In genomic region chr4:34049571-34050255, GRCm38 (mm10) we compare ENCODE assay signal across 8 mouse cellular contexts. TPM values are rescaled to one million over a fixed set of nuclear protein-coding genes. Genes with fewer than 3 reads are reported as not detected.
DNase-seq lines count a peak whose midpoint lies in the region; ATAC-seq and TF ChIP-seq lines count a peak whose summit lies in the region.

TSS of gene Spaca1 (minus strand) at chr4:34050191.

- TF ChIP-seq EP300 in ES-Bruce4 (IDR thresholded peaks at IDR 0.05; ENCODE audit: insufficient read depth, low read depth, low read length): no peak

- DNase-seq in adrenal gland, postnatal 10 days: peak; percentile 2
- no peak for DNase-seq in adrenal gland, postnatal 14 days
- peak; percentile 15 for DNase-seq in thymus, postnatal 4 days

- no peak within 1 kb of the TSS for H3K27ac ChIP-seq in ES-Bruce4 (ENCODE audit: insufficient read depth, low read length)
- H3K27ac ChIP-seq in embryonic facial prominence, embryonic 12.5 days: 0 out of 2 replicates have a peak within 1 kb of the TSS, but pooled peaks have one; percentile 6
- no peak within 1 kb of the TSS for H3K27ac ChIP-seq in midbrain, embryonic 12.5 days (replicated peaks)

- peak within 1 kb of the TSS; percentile 7; the same call in 1 of the 2 replicates for H3K9ac ChIP-seq in ES-Bruce4 (ENCODE audit: low read depth, poor library complexity, severe bottlenecking)
- H3K9ac ChIP-seq in embryonic facial prominence, embryonic 12.5 days: peak within 1 kb of the TSS; percentile 36; the same call in 1 of the 2 replicates
- H3K9ac ChIP-seq in midbrain, embryonic 12.5 days (replicated peaks): peak within 1 kb of the TSS; percentile 44

- no peak for TF ChIP-seq CTCF in ES-Bruce4 (IDR thresholded peaks at IDR 0.05; ENCODE audit: low read depth, low read length)

- peak within 1 kb of the TSS; percentile 20 for H3K4me3 ChIP-seq in ES-Bruce4 (ENCODE audit: low read depth, low read length)
- H3K4me3 ChIP-seq in embryonic facial prominence, embryonic 12.5 days: peak within 1 kb of the TSS; percentile 27
- H3K4me3 ChIP-seq in midbrain, embryonic 12.5 days: peak within 1 kb of the TSS; percentile 31

- H3K4me1 ChIP-seq in ES-Bruce4 (ENCODE audit: control insufficient read depth, insufficient read depth, low read length): no peaks in the 10 kb centered on the region
- no peaks in the 10 kb centered on the region for H3K4me1 ChIP-seq in embryonic facial prominence, embryonic 12.5 days
- H3K4me1 ChIP-seq in midbrain, embryonic 12.5 days: no peaks in the 10 kb centered on the region

- peak within 1 kb of the TSS; percentile 56 for H3K4me2 ChIP-seq in embryonic facial prominence, embryonic 12.5 days (replicated peaks)
- peak within 1 kb of the TSS; percentile 48 for H3K4me2 ChIP-seq in midbrain, embryonic 12.5 days (replicated peaks)

- no peaks in the 10 kb centered on the region for H3K36me3 ChIP-seq in ES-Bruce4 (ENCODE audit: control insufficient read depth, insufficient read depth, low read length, poor library complexity, severe bottlenecking)
- H3K36me3 ChIP-seq in embryonic facial prominence, embryonic 12.5 days: no peaks in the 10 kb centered on the region
- H3K36me3 ChIP-seq in midbrain, embryonic 12.5 days: no peaks in the 10 kb centered on the region

- no peak for TF ChIP-seq POLR2A in ES-Bruce4 (IDR thresholded peaks at IDR 0.05; ENCODE audit: insufficient read depth, low read length)

- H3K9me3 ChIP-seq in ES-Bruce4 (replicated peaks; ENCODE audit: control insufficient read depth, insufficient read depth, low read length, poor library complexity, severe bottlenecking): no peaks in the 10 kb centered on the region
- no peaks in the 10 kb centered on the region for H3K9me3 ChIP-seq in embryonic facial prominence, embryonic 12.5 days
- H3K9me3 ChIP-seq in midbrain, embryonic 12.5 days: no peaks in the 10 kb centered on the region

- WGBS in embryonic facial prominence, embryonic 12.5 days: 40% methylated on average over 46 of the region's 46 CpGs
- 39% methylated on average over 46 of the region's 46 CpGs for WGBS in midbrain, embryonic 12.5 days

- peak; percentile 52; the same call in 1 of the 2 replicates for ATAC-seq in embryonic facial prominence, embryonic 12.5 days (ENCODE audit: insufficient number of reproducible peaks, insufficient read depth, low FRiP score, low TSS enrichment)
- peak; percentile 66 for ATAC-seq in inflammation-experienced regulatory T-cells, adult 6 months
- ATAC-seq in midbrain, embryonic 12.5 days (ENCODE audit: low FRiP score, low read depth): peak; percentile 54; the same call in 1 of the 2 replicates
- ATAC-seq in erythroblast, adult 5-6 weeks (replicated peaks; ENCODE audit: low FRiP score, poor library complexity, severe bottlenecking): no peak

- H3K27me3 ChIP-seq in ES-Bruce4 (ENCODE audit: control insufficient read depth, insufficient read depth, low read length, poor library complexity, severe bottlenecking): 0 out of 2 replicates have a peak, but pooled peaks cover 2% of the 10 kb centered on the region
- no peaks in the 10 kb centered on the region for H3K27me3 ChIP-seq in embryonic facial prominence, embryonic 12.5 days
- H3K27me3 ChIP-seq in midbrain, embryonic 12.5 days: no peaks in the 10 kb centered on the region

RNA-seq across cellular contexts. Expression of gene Spaca1, which starts in this region (rescaled TPM):
- under 1 TPM in 1 of 2 experiments, not detected in 1; 0.75 TPM for total RNA-seq in adrenal gland, postnatal 10 days (2021)
- 0.30 TPM in 2 replicates for total RNA-seq in adrenal gland, postnatal 14 days (2021)
- 0.52 TPM in 1 of 2 replicates, not detected in the other for polyA plus RNA-seq in ES-Bruce4 (2011; ENCODE audit: insufficient read depth, insufficient read length, low read depth, missing spikeins)
- 2.8 and 3.0 TPM in 2 replicates for polyA plus RNA-seq in embryonic facial prominence, embryonic 12.5 days (2016; fragmentation: Nextera tagmentation; extraction: Ambion mirVana)
- 1 to 10 TPM in 2 of 3 experiments, not detected in 1; 2.6 to 2.9 TPM for polyA plus RNA-seq in inflammation-experienced regulatory T-cells, adult 6 months (2017; shearing (Covaris generic))
- polyA plus RNA-seq in midbrain, embryonic 12.5 days (2016; fragmentation: Nextera tagmentation; extraction: Ambion mirVana): 1.4 and 2.9 TPM in 2 replicates
- total RNA-seq in erythroblast, adult 5-6 weeks (2015; ENCODE audit: low replicate concordance): not detected in 2 replicates
- total RNA-seq in erythroblast, adult 5-6 weeks (2017; ENCODE audit: low replicate concordance): not detected in 2 replicates

Comparison
In these comparisons a context has a peak if more than half of its experiments do, and no peak if none do; other contexts are left out.
1. Peak in DNase-seq in adrenal gland, postnatal 10 days; RNA of the gene not detected or under 1 TPM.